Mouse (Mus musculus): ENCODE measurements around the gene Eloa. TPM values are rescaled to one million over a fixed set of nuclear protein-coding genes. Genes with fewer than 3 reads are reported as not detected.

Eloa gene
- total RNA-seq, 2 experiments from 2014 or later, result 27.3 to 28.5 TPM

DNA sequence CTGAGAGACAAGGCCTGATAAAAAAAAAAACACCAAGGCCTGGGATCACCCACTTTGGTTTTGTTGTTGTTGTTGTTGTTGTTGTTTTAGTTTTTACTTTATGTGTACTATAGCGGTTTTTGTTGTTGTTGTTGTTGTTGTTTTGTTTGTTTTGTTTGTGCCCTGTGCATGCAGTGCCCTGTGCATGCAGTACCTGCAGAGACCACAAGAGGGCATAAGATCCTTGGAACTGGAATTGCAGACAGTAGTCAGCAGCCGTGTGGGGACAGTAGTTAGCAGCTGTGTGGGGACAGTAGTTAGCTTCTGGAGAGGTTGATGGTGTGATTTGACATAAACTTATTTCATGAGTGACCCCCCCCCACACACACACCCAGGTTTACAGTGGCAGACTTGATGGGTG, 67.3 kb downstream of the Eloa start:
- peak; percentile 63 to 81 for DNase-seq (ENCODE audit: low spot score in 2 of 2)
- TF ChIP-seq CTCF (conservative IDR thresholded peaks at IDR 0.05), result peak; percentile 96
- H3K4me3 ChIP-seq, result no peak overlapping the region
- H3K27ac ChIP-seq, result no peak overlapping the region

Other genes starting within 250 kb of the Eloa start
- 10 to 100 TPM; 82.6 to 94.2 TPM for gene Srsf10, start 166.0 kb downstream of the Eloa start, total RNA-seq (2021)
- 10 to 100 TPM; 52.7 to 54.8 TPM for gene Pnrc2, start 147.9 kb downstream of the Eloa start, total RNA-seq (2021)
- under 1 TPM in 1 of 2 experiments, not detected in 1; 0.12 TPM for gene Cnr2, start 126.4 kb downstream of the Eloa start, total RNA-seq (2021)
- 10 to 100 TPM; 39.4 to 39.7 TPM for gene Fuca1, start 101.0 kb downstream of the Eloa start, total RNA-seq (2021)
- 10 to 100 TPM; 35.2 to 36.1 TPM for gene Hmgcl, start 75.3 kb downstream of the Eloa start, total RNA-seq (2021)
- gene Gale, start 58.0 kb downstream of the Eloa start, total RNA-seq (2021), result 10 to 100 TPM; 22.6 to 23.8 TPM
- gene Lypla2, start 49.1 kb downstream of the Eloa start, total RNA-seq (2021), result 100 to 1,000 TPM in 1 of 2 experiments, 10 to 100 TPM in 1; 95.3 to 103 TPM
- gene Pithd1, start 34.5 kb downstream of the Eloa start, total RNA-seq (2021), result 10 to 100 TPM; 80.6 to 86.0 TPM
- gene Rpl11, start 31.7 kb upstream of the Eloa start, total RNA-seq (2021), result 100 to 1,000 TPM; 291 to 317 TPM
- gene Id3, start 121.7 kb upstream of the Eloa start, total RNA-seq (2021), result 10 to 100 TPM; 45.1 to 47.4 TPM
- 1 to 10 TPM in 1 of 2 experiments, under 1 TPM in 1; 0.74 to 1.5 TPM for gene E2f2, start 150.6 kb upstream of the Eloa start, total RNA-seq (2021)
- 1 to 10 TPM; 2.5 to 3.1 TPM for gene Asap3, start 184.6 kb upstream of the Eloa start, total RNA-seq (2021)
- not detected for gene Tcea3, start 226.0 kb upstream of the Eloa start, total RNA-seq (2021)

Measured in layer of hippocampus, adult 2 months (tissue).